ENCODE assay signal across 9 mouse cellular contexts in the genomic region with DNA sequence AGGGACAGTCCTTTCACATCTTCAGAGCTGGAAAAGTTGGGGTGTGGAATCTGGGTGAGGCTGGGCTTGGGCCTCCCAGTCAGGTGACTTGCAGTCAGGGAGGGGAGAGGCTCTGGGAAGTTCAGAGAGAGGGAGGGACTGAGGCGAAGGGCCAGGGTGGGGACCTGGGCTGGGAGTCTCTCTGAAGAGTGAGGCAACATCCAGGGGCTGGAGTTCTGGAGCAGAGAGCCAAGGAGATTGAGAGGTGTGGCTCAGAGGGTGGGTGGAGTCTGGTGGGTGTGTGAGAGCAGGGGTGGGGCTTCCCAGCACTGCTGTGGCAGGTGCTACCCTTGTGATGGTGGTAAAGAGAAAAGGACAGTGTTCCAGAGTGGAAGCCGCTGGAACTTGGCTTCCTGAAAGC. TPM values are rescaled to one million over a fixed set of nuclear protein-coding genes. Genes with fewer than 3 reads are reported as not detected.
DNase-seq lines count a peak whose midpoint lies in the region; ATAC-seq and TF ChIP-seq lines count a peak whose summit lies in the region.
"Had no signal": no experiment of that assay in that cellular context is flagged by ENCODE, and none has a peak within 500 bp of the region (broad histone marks: within the 10 kb centered on the region; RNA-seq: fewer than 3 reads in every experiment).

No protein-coding gene starts in this region.

- H3K4me3 ChIP-seq in kidney, adult 2 months (ENCODE audit: insufficient read depth, low read depth, low read length) = no peak overlapping the region
- H3K4me3 ChIP-seq in gastrocnemius, adult 2 months = no peak overlapping the region
- no peak overlapping the region for H3K4me3 ChIP-seq in midbrain, postnatal 0 days (ENCODE audit: low read depth, low read length)

- H3K4me2 ChIP-seq in midbrain, postnatal 0 days (ENCODE audit: low read depth, low read length, poor library complexity, severe bottlenecking) = no peak overlapping the region

- intact Hi-C loops in gastrocnemius, adult 2 months (cut with DNase I) = loop anchor here (5.0 kb wide), 1 partner anchor 33 kb away; no protein-coding TSS in a partner anchor

- peak; percentile 38 for DNase-seq in kidney, adult 2 months
- no peak for DNase-seq in kidney, postnatal 25 days
- peak; percentile 89 for DNase-seq in gastrocnemius, adult 2 months
- peak; percentile 52 to 60 for DNase-seq in kidney, postnatal 4 days
- DNase-seq in skeletal muscle tissue, adult 2 months (ENCODE audit: low read depth, low spot score) = peak; percentile 79
- DNase-seq in layer of hippocampus, adult 8-10 months (ENCODE audit: low spot score in 2 of 2) = no peak
- DNase-seq in right cerebral cortex, postnatal 4 days = no peak
- DNase-seq in midbrain, postnatal 0 days (ENCODE audit: low spot score) = no peak

- TF ChIP-seq CTCF in kidney, adult 2 months (conservative IDR thresholded peaks at IDR 0.05; ENCODE audit: insufficient read depth, insufficient read length, low read depth, low read length) = no peak
- TF ChIP-seq CTCF in gastrocnemius, adult 2 months (IDR thresholded peaks at IDR 0.05) = no peak
- no peak for TF ChIP-seq CTCF in midbrain, postnatal 0 days (IDR thresholded peaks at IDR 0.05)

- no peaks in the 10 kb centered on the region for H3K27me3 ChIP-seq in kidney, adult 2 months (replicated peaks; ENCODE audit: control insufficient read depth, insufficient read depth, low read length)
- peaks cover 24% of the 10 kb centered on the region; the same call in 1 of the 2 replicates for H3K27me3 ChIP-seq in midbrain, postnatal 0 days (ENCODE audit: insufficient read depth, low read length)

- no peaks in the 10 kb centered on the region for H3K9me3 ChIP-seq in midbrain, postnatal 0 days (ENCODE audit: low read length)
- H3K9me3 ChIP-seq: G1E had no signal

- TF ChIP-seq POLR2A in kidney, adult 2 months (IDR thresholded peaks at IDR 0.05; ENCODE audit: low read depth, low read length) = no peak

- H3K36me3 ChIP-seq in kidney, adult 2 months (ENCODE audit: control insufficient read depth, insufficient read depth, low read length) = no peaks in the 10 kb centered on the region
- no peaks in the 10 kb centered on the region for H3K36me3 ChIP-seq in midbrain, postnatal 0 days (ENCODE audit: insufficient read depth, low read length)
- H3K36me3 ChIP-seq: G1E had no signal

- WGBS in kidney, adult 2 months = 69% methylated on average over 2 of the region's 2 CpGs
- 57% methylated on average over 2 of the region's 2 CpGs for WGBS in midbrain, postnatal 0 days

- no peak overlapping the region for H3K27ac ChIP-seq in kidney, adult 2 months (ENCODE audit: insufficient read depth, low read depth, low read length)
- peak overlapping the region; percentile 76 for H3K27ac ChIP-seq in gastrocnemius, adult 2 months
- no peak overlapping the region for H3K27ac ChIP-seq in midbrain, postnatal 0 days (ENCODE audit: low read depth, low read length)

- no peak for ATAC-seq in midbrain, postnatal 0 days (ENCODE audit: low FRiP score)

- H3K4me1 ChIP-seq in kidney, adult 2 months (ENCODE audit: control insufficient read depth, insufficient read depth, low read length) = no peaks in the 10 kb centered on the region
- 0 out of 2 replicates have a peak, but pooled peaks cover 6% of the 10 kb centered on the region for H3K4me1 ChIP-seq in midbrain, postnatal 0 days (ENCODE audit: insufficient read depth, low read length)

- no peak overlapping the region for H3K9ac ChIP-seq in midbrain, postnatal 0 days (replicated peaks; ENCODE audit: low read length, poor library complexity, severe bottlenecking)

RNA-seq across cellular contexts. Expression of a gene that starts 35.7 kb away (rescaled TPM):
- polyA plus RNA-seq in kidney, adult 2 months (2012; rRNA removed) = 4.3 and 5.0 TPM in 2 replicates
- total RNA-seq in gastrocnemius, adult 2 months (2021) = 10 to 100 TPM in 1 of 2 experiments, 1 to 10 TPM in 1; 1.7 to 10.1 TPM
- total RNA-seq in layer of hippocampus, adult 8-10 months (2022) = 1 to 10 TPM in 3 of 4 experiments, under 1 TPM in 1; 0.81 to 7.9 (median 3.3) TPM
- total RNA-seq in midbrain, postnatal 0 days (2014; rRNA removed) = 7.3 and 8.5 TPM in 2 replicates
- 4.4 and 4.9 TPM in 2 replicates for polyA plus RNA-seq in midbrain, postnatal 0 days (2015; fragmentation: Nextera tagmentation; extraction: Ambion mirVana)

RNA-seq across cellular contexts. Expression of a gene that starts 51.9 kb away (rescaled TPM):
- polyA plus RNA-seq in kidney, adult 2 months (2012; rRNA removed) = 29.7 and 30.4 TPM in 2 replicates
- total RNA-seq in gastrocnemius, adult 2 months (2021) = 10 to 100 TPM; 17.2 to 18.0 TPM
- total RNA-seq in layer of hippocampus, adult 8-10 months (2022) = 10 to 100 TPM; 71.3 to 80.4 (median 78.8) TPM
- total RNA-seq in midbrain, postnatal 0 days (2014; rRNA removed) = 62.0 and 72.2 TPM in 2 replicates
- polyA plus RNA-seq in midbrain, postnatal 0 days (2015; fragmentation: Nextera tagmentation; extraction: Ambion mirVana) = 55.0 and 61.8 TPM in 2 replicates

Comparison
In these comparisons a context has a peak if more than half of its experiments do, and no peak if none do; other contexts are left out.
1. DNase-seq: peak in kidney, adult 2 months (single experiment), gastrocnemius, adult 2 months (single experiment), kidney, postnatal 4 days (2 of 2) and skeletal muscle tissue, adult 2 months (single experiment); none in kidney, postnatal 25 days (0 of 2), layer of hippocampus, adult 8-10 months (0 of 2), right cerebral cortex, postnatal 4 days (single experiment) and midbrain, postnatal 0 days (single experiment).